Mouse (Mus musculus): Measurements from ENCODE around the gene Luc7l. TPM values are rescaled to one million over a fixed set of nuclear protein-coding genes. Genes with fewer than 3 reads are reported as not detected.

The Luc7l gene
- polyA plus RNA-seq, 1 experiment from 2014 or later = 122 TPM

DNA sequence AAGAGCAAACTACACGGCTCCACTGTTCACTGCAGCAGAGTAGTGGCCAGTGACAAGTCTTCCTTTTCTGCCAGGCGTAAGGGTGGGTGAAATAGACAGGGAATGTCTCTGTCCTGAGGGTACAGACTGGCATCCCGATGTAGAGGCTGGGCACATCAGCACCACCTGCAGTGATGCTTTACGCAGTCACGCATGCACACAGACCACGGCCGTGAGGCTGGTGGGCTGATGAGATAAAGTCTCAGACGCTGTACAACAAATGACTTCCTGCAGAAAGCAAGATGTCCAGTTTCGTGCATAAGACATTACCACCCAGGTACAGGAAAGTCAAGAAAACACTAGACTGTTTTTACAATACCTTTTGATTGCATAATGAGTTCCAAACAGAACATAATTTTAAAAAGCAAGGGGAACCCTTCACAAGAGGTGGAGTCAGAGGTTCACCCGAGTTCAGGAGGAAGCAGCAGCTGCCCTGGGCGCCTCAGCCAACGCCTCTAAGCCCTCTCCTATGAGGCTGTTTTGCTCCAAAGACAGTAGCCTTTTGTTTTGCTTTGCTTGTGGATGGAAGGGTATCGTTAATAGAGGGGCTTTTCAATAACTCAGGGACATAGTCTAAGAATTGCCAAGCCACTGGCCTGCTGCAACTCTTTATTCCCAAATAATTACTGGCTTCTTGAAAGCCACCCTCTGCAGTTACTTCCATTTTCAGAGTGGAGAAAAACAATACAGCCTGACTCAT is 17.4 kb upstream of the Luc7l start:
- no peaks in the 10 kb centered on the region for H3K36me3 ChIP-seq
- H3K27me3 ChIP-seq = no peaks in the 10 kb centered on the region
- H3K4me2 ChIP-seq (replicated peaks) = no peak overlapping the region
- 45% methylated on average over 13 of the region's 13 CpGs for WGBS
- no peak overlapping the region for H3K27ac ChIP-seq (replicated peaks)
- no peak overlapping the region for H3K9ac ChIP-seq (replicated peaks)
- 0 out of 2 replicates have a peak, but pooled peaks cover 2% of the 10 kb centered on the region for H3K4me1 ChIP-seq
- H3K4me3 ChIP-seq = no peak overlapping the region
- no peaks in the 10 kb centered on the region for H3K9me3 ChIP-seq
- no peak for ATAC-seq (replicated peaks)

GRCm38 (mm10) chr17:26237667-26238066 is 15.0 kb upstream of the Luc7l start:
- Histone ChIP-seq H3K9me3 (no peaks in the 10 kb centered on the region), H3K27me3 (no peaks in the 10 kb centered on the region), H3K4me3 (no peak overlapping the region), H3K4me1 (0 out of 2 replicates have a peak, but pooled peaks cover 5% of the 10 kb centered on the region), H3K27ac (replicated peaks) (no peak overlapping the region), H3K9ac (replicated peaks) (no peak overlapping the region), H3K36me3 (no peaks in the 10 kb centered on the region), H3K4me2 (replicated peaks) (no peak overlapping the region)
- 85% methylated on average over 10 of the region's 10 CpGs for WGBS
- ATAC-seq (replicated peaks) = no peak

- H3K27ac ChIP-seq (replicated peaks) = no peak overlapping the region
- peaks cover 17% of the 10 kb centered on the region for H3K4me1 ChIP-seq
- no peak for ATAC-seq (replicated peaks)
- no peak overlapping the region for H3K4me2 ChIP-seq (replicated peaks)
- no peaks in the 10 kb centered on the region for H3K9me3 ChIP-seq
- 64% methylated on average over 2 of the region's 2 CpGs for WGBS
- H3K36me3 ChIP-seq = no peaks in the 10 kb centered on the region
- no peak overlapping the region for H3K9ac ChIP-seq (replicated peaks)
- no peak overlapping the region for H3K4me3 ChIP-seq
- H3K27me3 ChIP-seq = no peaks in the 10 kb centered on the region
Measured at GRCm38 (mm10) chr17:26239551-26239950, 13.1 kb upstream of the Luc7l start.

GRCm38 (mm10) chr17:26240120-26240790 is 12.4 kb upstream of the Luc7l start:
- no peaks in the 10 kb centered on the region for H3K36me3 ChIP-seq
- no peaks in the 10 kb centered on the region for H3K9me3 ChIP-seq
- no peak overlapping the region for H3K27ac ChIP-seq (replicated peaks)
- WGBS = 91% methylated on average over 6 of the region's 6 CpGs
- H3K4me1 ChIP-seq = peaks cover 20% of the 10 kb centered on the region
- H3K4me2 ChIP-seq (replicated peaks) = no peak overlapping the region
- no peak overlapping the region for H3K4me3 ChIP-seq
- H3K27me3 ChIP-seq = no peaks in the 10 kb centered on the region
- H3K9ac ChIP-seq (replicated peaks) = no peak overlapping the region
- ATAC-seq (replicated peaks) = no peak

- Histone ChIP-seq H3K4me3 (no peak overlapping the region), H3K9ac (replicated peaks) (no peak overlapping the region), H3K9me3 (no peaks in the 10 kb centered on the region), H3K4me2 (replicated peaks) (no peak overlapping the region), H3K36me3 (no peaks in the 10 kb centered on the region), H3K4me1 (peaks cover 18% of the 10 kb centered on the region), H3K27me3 (no peaks in the 10 kb centered on the region), H3K27ac (replicated peaks) (no peak overlapping the region)
- no peak for ATAC-seq (replicated peaks)
- WGBS = 82% methylated on average over 6 of the region's 6 CpGs
Measured at GRCm38 (mm10) chr17:26240990-26241389, 11.7 kb upstream of the Luc7l start.

- peak overlapping the region; percentile 64 for H3K4me3 ChIP-seq
- WGBS = under 1% methylated on average over 32 of the region's 32 CpGs
- H3K27ac ChIP-seq (replicated peaks) = peak overlapping the region; percentile 84
- H3K4me2 ChIP-seq (replicated peaks) = peak overlapping the region; percentile 78
- peak; percentile 88 for ATAC-seq (replicated peaks)
- H3K9me3 ChIP-seq = no peaks in the 10 kb centered on the region
- no peaks in the 10 kb centered on the region for H3K27me3 ChIP-seq
- peaks cover 18% of the 10 kb centered on the region for H3K4me1 ChIP-seq
- H3K9ac ChIP-seq (replicated peaks) = peak overlapping the region; percentile 80
- no peaks in the 10 kb centered on the region for H3K36me3 ChIP-seq
Measured at GRCm38 (mm10) chr17:26243471-26244100, 9.1 kb upstream of the Luc7l start.

DNA sequence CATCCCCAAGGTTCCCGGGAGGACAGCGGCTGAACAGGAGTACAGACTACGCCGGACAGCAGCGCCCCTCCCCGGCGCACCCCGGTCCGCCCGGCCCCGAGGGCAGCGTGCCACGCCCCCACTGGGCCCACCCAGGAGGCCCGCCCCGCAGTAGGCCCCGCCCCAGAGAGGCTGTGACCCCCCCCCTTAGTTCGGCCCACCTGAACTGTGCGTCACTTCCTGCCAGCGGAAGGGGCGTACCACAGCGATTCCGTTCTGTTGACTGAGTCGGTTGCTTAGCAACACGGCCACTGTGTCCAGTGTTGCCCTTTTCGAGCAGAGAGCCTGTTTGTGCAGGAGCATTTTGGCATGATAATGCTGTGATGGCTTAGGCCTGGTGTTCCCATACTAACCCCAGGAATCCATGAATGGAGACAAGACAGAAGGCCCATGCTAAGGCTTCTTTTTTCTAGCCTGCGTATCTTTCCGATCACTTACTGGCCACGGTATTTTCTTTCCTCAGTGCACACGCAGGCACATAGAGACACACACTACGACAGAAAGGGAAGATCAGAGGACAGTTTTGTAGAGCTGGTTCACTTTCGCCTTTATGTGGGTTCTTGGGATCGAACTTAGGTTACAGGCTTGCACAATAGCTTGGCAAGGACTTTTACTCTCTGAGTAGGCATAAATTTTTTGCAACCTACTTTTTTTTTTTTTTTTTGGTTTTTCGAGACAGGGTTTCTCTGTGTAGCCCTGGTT is 8.4 kb upstream of the Luc7l start, which contains the start of gene Fam234a:
Fam234a (minus strand) TSS at position 142 of the 741 bp plus-strand sequence.
- Histone ChIP-seq H3K4me2 (replicated peaks) (peak within 1 kb of the TSS; percentile 78), H3K9ac (replicated peaks) (peak within 1 kb of the TSS; percentile 80), H3K27ac (replicated peaks) (peak within 1 kb of the TSS; percentile 84), H3K4me3 (peak within 1 kb of the TSS; percentile 64), H3K9me3 (no peaks in the 10 kb centered on the region), H3K36me3 (no peaks in the 10 kb centered on the region), H3K4me1 (peaks cover 18% of the 10 kb centered on the region), H3K27me3 (no peaks in the 10 kb centered on the region)
- 7% methylated on average over 33 of the region's 33 CpGs for WGBS
- ATAC-seq (replicated peaks) = peak; percentile 96

DNA sequence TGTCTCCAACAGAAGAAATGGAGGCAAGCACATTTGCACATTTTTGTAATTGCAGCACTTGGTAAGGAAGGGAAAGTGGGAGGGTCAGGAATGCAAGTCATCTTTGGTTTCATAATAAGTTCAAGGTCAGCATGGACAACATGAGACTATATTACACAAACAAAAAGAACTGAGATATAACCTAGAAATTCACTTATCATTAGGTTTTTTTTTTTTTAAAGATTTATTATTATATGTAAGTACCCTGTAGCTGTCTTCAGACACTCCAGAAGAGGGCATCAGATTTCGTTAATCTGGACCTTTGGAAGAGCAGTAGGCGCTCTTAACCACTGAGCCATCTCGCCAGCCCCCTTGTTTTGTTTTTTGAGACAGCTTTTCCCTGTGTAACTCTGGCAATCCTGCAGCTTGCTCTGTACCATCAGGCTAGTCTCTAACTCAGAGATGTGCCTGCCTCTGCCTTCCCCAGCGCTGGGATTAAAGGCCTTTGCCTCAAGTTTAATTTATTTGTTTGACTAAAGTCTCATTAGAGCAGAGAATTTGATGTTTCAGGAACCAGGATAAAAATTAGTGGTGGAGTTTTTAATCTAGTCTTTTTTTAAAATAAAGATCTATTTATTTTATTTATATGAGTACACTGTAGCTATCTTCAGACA is 684 bp upstream of the Luc7l start:
- Histone ChIP-seq H3K9ac (replicated peaks) (peak overlapping the region; percentile 89; the same call in 1 of the 2 replicates), H3K27me3 (no peaks in the 10 kb centered on the region), H3K4me2 (replicated peaks) (peak overlapping the region; percentile 63), H3K9me3 (no peaks in the 10 kb centered on the region), H3K4me1 (peaks cover 18% of the 10 kb centered on the region), H3K4me3 (peak overlapping the region; percentile 77), H3K36me3 (peaks cover 11% of the 10 kb centered on the region), H3K27ac (replicated peaks) (peak overlapping the region; percentile 98)
- ATAC-seq (replicated peaks) = no peak
- 60% methylated on average over 4 of the region's 4 CpGs for WGBS

- Histone ChIP-seq H3K27me3 (no peaks in the 10 kb centered on the region), H3K27ac (replicated peaks) (peak overlapping the region; percentile 98), H3K4me3 (peak overlapping the region; percentile 77), H3K9me3 (no peaks in the 10 kb centered on the region), H3K9ac (replicated peaks) (peak overlapping the region; percentile 89), H3K4me1 (peaks cover 18% of the 10 kb centered on the region), H3K36me3 (peaks cover 25% of the 10 kb centered on the region), H3K4me2 (replicated peaks) (peak overlapping the region; percentile 63)
- no peak for ATAC-seq (replicated peaks)
- under 1% methylated on average over 24 of the region's 24 CpGs for WGBS
Measured at GRCm38 (mm10) chr17:26253399-26253798, 703 bp downstream of the Luc7l start.

DNA sequence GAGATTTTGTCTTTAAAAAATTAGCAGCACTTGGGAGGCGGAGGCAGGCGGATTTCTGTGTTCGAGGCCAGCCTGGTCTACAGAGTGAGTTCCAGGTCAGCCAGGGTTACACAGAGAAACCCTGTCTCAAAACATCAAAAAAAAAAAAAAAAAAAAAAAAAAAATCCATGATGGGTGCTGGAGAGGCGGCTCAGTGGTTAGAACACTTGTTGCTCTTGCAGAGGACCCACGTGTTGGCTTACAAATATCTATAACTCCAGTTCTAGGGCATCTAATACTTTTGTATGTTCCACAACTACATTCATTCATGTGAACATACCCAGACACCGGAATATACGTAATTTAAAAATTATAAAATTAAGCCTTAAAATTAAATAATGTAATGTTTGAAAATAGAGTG is 2.6 kb downstream of the Luc7l start:
- H3K36me3 ChIP-seq = peaks cover 42% of the 10 kb centered on the region
- H3K27ac ChIP-seq (replicated peaks) = no peak overlapping the region
- H3K9me3 ChIP-seq = no peaks in the 10 kb centered on the region
- no peaks in the 10 kb centered on the region for H3K27me3 ChIP-seq
- H3K4me2 ChIP-seq (replicated peaks) = no peak overlapping the region
- WGBS = 95% methylated on average over 7 of the region's 7 CpGs
- H3K4me3 ChIP-seq = no peak overlapping the region
- peaks cover 18% of the 10 kb centered on the region for H3K4me1 ChIP-seq
- no peak for ATAC-seq (replicated peaks)
- H3K9ac ChIP-seq (replicated peaks) = no peak overlapping the region

GRCm38 (mm10) chr17:26261826-26262225 is 9.1 kb downstream of the Luc7l start:
- peaks cover 79% of the 10 kb centered on the region for H3K36me3 ChIP-seq
- H3K27ac ChIP-seq (replicated peaks) = no peak overlapping the region
- H3K4me2 ChIP-seq (replicated peaks) = no peak overlapping the region
- 88% methylated on average over 4 of the region's 4 CpGs for WGBS
- H3K4me3 ChIP-seq = no peak overlapping the region
- no peaks in the 10 kb centered on the region for H3K4me1 ChIP-seq
- H3K9me3 ChIP-seq = no peaks in the 10 kb centered on the region
- no peaks in the 10 kb centered on the region for H3K27me3 ChIP-seq
- H3K9ac ChIP-seq (replicated peaks) = no peak overlapping the region
- ATAC-seq (replicated peaks) = no peak
